Mouse (Mus musculus) liver, embryonic 12.5 days (tissue): ENCODE data around the gene Olfr1393. TPM values are rescaled to one million over a fixed set of nuclear protein-coding genes. Genes with fewer than 3 reads are reported as not detected.

ENCODE experiments used
- ATAC-seq: fragments of 200-750 bp; cut with Nextera tagmentation; 2 replicates; pipeline ENCODE4 v1.8.0; 2017; ENCODE audit warnings: moderate number of reproducible peaks, mild to moderate bottlenecking, moderate library complexity
- H3K27ac ChIP-seq: fragments of 300-500 bp; sonication (generic); 2 replicates; pipeline ENCODE4 v1.5.1; 2016; ENCODE audit warnings: mild to moderate bottlenecking
- H3K27me3 ChIP-seq: fragments of 300-500 bp; sonication (generic); replicated peaks from 2 replicates; pipeline ENCODE4 v1.6.1; 2016; ENCODE audit warnings: mild to moderate bottlenecking, moderate library complexity
- H3K36me3 ChIP-seq: fragments of 300-500 bp; sonication (generic); 2 replicates; pipeline ENCODE4 v1.6.1; 2016; ENCODE audit warnings: mild to moderate bottlenecking, moderate library complexity
- H3K4me1 ChIP-seq: fragments of 300-500 bp; sonication (generic); 2 replicates; pipeline ENCODE4 v1.6.1; 2016
- H3K4me2 ChIP-seq: fragments of 300-500 bp; sonication (generic); 2 replicates; pipeline ENCODE4 v1.6.1; 2016; ENCODE audit warnings: mild to moderate bottlenecking, moderate library complexity
- H3K4me3 ChIP-seq: fragments of 300-500 bp; sonication (generic); 2 replicates; pipeline ENCODE4 v1.5.1; 2016; ENCODE audit warnings: mild to moderate bottlenecking, moderate library complexity
- H3K9ac ChIP-seq: fragments of 300-500 bp; sonication (generic); 2 replicates; pipeline ENCODE4 v1.6.1; 2016; ENCODE audit warnings: mild to moderate bottlenecking, moderate library complexity
- H3K9me3 ChIP-seq: fragments of 300-500 bp; sonication (generic); replicated peaks from 2 replicates; pipeline ENCODE4 v1.6.1; 2016; ENCODE audit warnings: mild to moderate bottlenecking, moderate library complexity
- WGBS: fragments of 180-500 bp; shearing (Covaris S2); methylation state at CpG from one replicate; pipeline ENCODE4 v1.1.7; 2016; ENCODE audit not compliant: insufficient replicate concordance; 5-methylcytosine and 5-hydroxymethylcytosine counted together
- polyA plus RNA-seq: library from polyadenylated mRNA; unstranded; fragments of >200 nt; fragmentation: Nextera tagmentation; extraction: Ambion mirVana; gene quantifications from 2 replicates; pipeline ENCODE4 v1.2.1, GENCODE M21; 2016

The Olfr1393 gene
- 0.05 and 0.10 TPM in 2 replicates for polyA plus RNA-seq

GRCm38 (mm10) chr11:49278222-49278621 lies at the start of gene Olfr1393:
TSS of gene Olfr1393 (plus strand) at chr11:49278304.
- WGBS: 45% methylated on average over 3 of the region's 3 CpGs
- H3K36me3 ChIP-seq: no peaks in the 10 kb centered on the region
- no peak within 1 kb of the TSS for H3K27ac ChIP-seq
- H3K4me1 ChIP-seq: no peaks in the 10 kb centered on the region
- H3K4me3 ChIP-seq: no peak within 1 kb of the TSS
- no peak within 1 kb of the TSS for H3K9ac ChIP-seq
- no peak for ATAC-seq
- H3K4me2 ChIP-seq: no peak within 1 kb of the TSS
- no peaks in the 10 kb centered on the region for H3K9me3 ChIP-seq
- no peaks in the 10 kb centered on the region for H3K27me3 ChIP-seq

- Histone ChIP-seq H3K27ac (no peak overlapping the region), H3K4me2 (no peak overlapping the region), H3K9ac (no peak overlapping the region), H3K9me3 (no peaks in the 10 kb centered on the region), H3K4me3 (no peak overlapping the region), H3K4me1 (no peaks in the 10 kb centered on the region), H3K36me3 (no peaks in the 10 kb centered on the region), H3K27me3 (no peaks in the 10 kb centered on the region)
- no peak for ATAC-seq
- 73% methylated on average over 3 of the region's 3 CpGs for WGBS
Measured at GRCm38 (mm10) chr11:49232781-49233180, 45.3 kb upstream of the Olfr1393 start.

- Histone ChIP-seq H3K9me3 (no peaks in the 10 kb centered on the region), H3K9ac (no peak overlapping the region), H3K4me2 (no peak overlapping the region), H3K4me1 (peaks cover 6% of the 10 kb centered on the region; the same call in 1 of the 2 replicates), H3K4me3 (no peak overlapping the region), H3K36me3 (no peaks in the 10 kb centered on the region), H3K27me3 (no peaks in the 10 kb centered on the region), H3K27ac (no peak overlapping the region)
- ATAC-seq: no peak
- WGBS: 55% methylated on average over 3 of the region's 3 CpGs
Measured at GRCm38 (mm10) chr11:49235459-49236207, 42.5 kb upstream of the Olfr1393 start.

GRCm38 (mm10) chr11:49236891-49237290 lies 41.2 kb upstream of the Olfr1393 start:
- ATAC-seq: no peak
- Histone ChIP-seq H3K4me2 (no peak overlapping the region), H3K27me3 (no peaks in the 10 kb centered on the region), H3K27ac (no peak overlapping the region), H3K9me3 (no peaks in the 10 kb centered on the region), H3K36me3 (no peaks in the 10 kb centered on the region), H3K4me1 (peaks cover 10% of the 10 kb centered on the region; the same call in 1 of the 2 replicates), H3K9ac (no peak overlapping the region), H3K4me3 (no peak overlapping the region)
- 71% methylated on average over 1 of the region's 1 CpGs for WGBS

- H3K4me3 ChIP-seq: no peak overlapping the region
- no peaks in the 10 kb centered on the region for H3K36me3 ChIP-seq
- no peak overlapping the region for H3K9ac ChIP-seq
- no peak for ATAC-seq
- H3K27ac ChIP-seq: no peak overlapping the region
- H3K27me3 ChIP-seq: no peaks in the 10 kb centered on the region
- peaks cover 13% of the 10 kb centered on the region for H3K4me1 ChIP-seq
- 39% methylated on average over 2 of the region's 2 CpGs for WGBS
- no peak overlapping the region for H3K4me2 ChIP-seq
- H3K9me3 ChIP-seq: no peaks in the 10 kb centered on the region
Measured at GRCm38 (mm10) chr11:49237532-49237931, 40.6 kb upstream of the Olfr1393 start.

- no peak overlapping the region for H3K4me2 ChIP-seq
- 67% methylated on average over 1 of the region's 1 CpGs for WGBS
Measured at GRCm38 (mm10) chr11:49240310-49240709, 37.8 kb upstream of the Olfr1393 start.

GRCm38 (mm10) chr11:49240874-49241273 lies 37.2 kb upstream of the Olfr1393 start:
- Histone ChIP-seq H3K4me2 (no peak overlapping the region), H3K27me3 (no peaks in the 10 kb centered on the region), H3K4me1 (peaks cover 39% of the 10 kb centered on the region), H3K36me3 (no peaks in the 10 kb centered on the region), H3K4me3 (no peak overlapping the region), H3K27ac (no peak overlapping the region), H3K9ac (no peak overlapping the region), H3K9me3 (no peaks in the 10 kb centered on the region)
- 52% methylated on average over 4 of the region's 4 CpGs for WGBS
- ATAC-seq: no peak

More at GRCm38 (mm10) chr11:49240310-49240709, 37.8 kb upstream of the Olfr1393 start:
- ATAC-seq: no peak
- no peaks in the 10 kb centered on the region for H3K9me3 ChIP-seq
- peaks cover 33% of the 10 kb centered on the region for H3K4me1 ChIP-seq
- H3K9ac ChIP-seq: no peak overlapping the region
- no peaks in the 10 kb centered on the region for H3K36me3 ChIP-seq
- H3K27ac ChIP-seq: no peak overlapping the region
- H3K27me3 ChIP-seq: no peaks in the 10 kb centered on the region
- no peak overlapping the region for H3K4me3 ChIP-seq

DNA sequence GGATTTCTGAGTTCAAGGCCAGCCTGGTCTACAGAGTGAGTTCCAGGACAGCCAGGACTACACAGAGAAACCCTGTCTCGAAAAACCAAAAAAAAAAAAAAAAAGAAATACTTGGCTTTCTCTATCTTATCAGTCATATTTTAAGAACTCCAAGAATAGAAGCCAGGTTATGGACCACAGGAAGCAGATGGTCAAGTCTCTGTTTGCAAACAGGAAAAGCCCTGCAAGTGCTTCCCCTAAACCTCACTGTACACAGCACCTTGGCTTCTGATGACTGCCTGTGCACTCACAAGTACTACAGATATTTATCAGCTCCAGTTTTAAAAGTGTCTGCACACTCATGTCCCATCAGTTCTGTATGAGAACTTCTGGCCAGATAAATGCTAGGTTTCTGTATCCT lies 36.6 kb upstream of the Olfr1393 start:
- H3K9ac ChIP-seq: no peak overlapping the region
- H3K27me3 ChIP-seq: no peaks in the 10 kb centered on the region
- WGBS: 12% methylated on average over 1 of the region's 1 CpGs
- no peaks in the 10 kb centered on the region for H3K9me3 ChIP-seq
- H3K4me3 ChIP-seq: no peak overlapping the region
- peaks cover 45% of the 10 kb centered on the region for H3K4me1 ChIP-seq
- H3K27ac ChIP-seq: no peak overlapping the region
- no peak for ATAC-seq
- no peaks in the 10 kb centered on the region for H3K36me3 ChIP-seq
- no peak overlapping the region for H3K4me2 ChIP-seq

DNA sequence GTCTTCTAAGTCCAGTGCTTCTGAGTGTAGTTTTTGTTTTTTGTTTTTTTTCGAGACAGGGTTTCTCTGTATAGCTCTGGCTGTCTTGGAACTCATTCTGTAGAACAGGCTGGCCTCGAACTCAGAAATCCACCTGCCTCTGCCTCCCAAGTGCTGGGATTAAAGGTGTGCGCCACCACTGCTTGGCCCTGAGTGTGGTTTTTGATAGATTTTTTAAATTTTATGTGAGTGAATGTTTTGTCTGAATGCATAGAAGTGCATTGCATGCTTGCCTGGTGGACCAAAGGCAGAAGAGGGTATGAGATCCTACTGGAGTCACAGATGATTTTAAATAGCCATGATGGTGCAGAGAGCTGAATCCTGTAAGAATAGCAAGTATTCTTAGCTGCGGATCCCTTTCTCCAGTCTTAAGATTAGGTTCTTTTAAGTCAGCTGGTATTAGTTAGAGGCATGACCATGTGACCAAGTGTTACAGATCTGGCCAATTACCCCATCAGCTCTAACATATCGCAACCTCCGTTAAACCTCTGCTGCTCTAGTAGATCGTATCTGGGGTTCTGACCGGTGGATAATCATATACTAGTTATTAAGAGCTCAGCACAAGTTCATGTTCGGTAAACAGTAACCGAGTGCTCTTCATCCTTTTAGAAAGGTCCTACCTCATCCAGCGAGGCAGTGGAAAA lies 35.0 kb upstream of the Olfr1393 start:
- Histone ChIP-seq H3K4me1 (peaks cover 61% of the 10 kb centered on the region), H3K9me3 (no peaks in the 10 kb centered on the region), H3K9ac (peak overlapping the region; percentile 73), H3K36me3 (no peaks in the 10 kb centered on the region), H3K4me3 (peak overlapping the region; percentile 71), H3K27me3 (no peaks in the 10 kb centered on the region), H3K27ac (peak overlapping the region; percentile 95), H3K4me2 (peak overlapping the region; percentile 91)
- no peak for ATAC-seq
- WGBS: 23% methylated on average over 11 of the region's 11 CpGs

DNA sequence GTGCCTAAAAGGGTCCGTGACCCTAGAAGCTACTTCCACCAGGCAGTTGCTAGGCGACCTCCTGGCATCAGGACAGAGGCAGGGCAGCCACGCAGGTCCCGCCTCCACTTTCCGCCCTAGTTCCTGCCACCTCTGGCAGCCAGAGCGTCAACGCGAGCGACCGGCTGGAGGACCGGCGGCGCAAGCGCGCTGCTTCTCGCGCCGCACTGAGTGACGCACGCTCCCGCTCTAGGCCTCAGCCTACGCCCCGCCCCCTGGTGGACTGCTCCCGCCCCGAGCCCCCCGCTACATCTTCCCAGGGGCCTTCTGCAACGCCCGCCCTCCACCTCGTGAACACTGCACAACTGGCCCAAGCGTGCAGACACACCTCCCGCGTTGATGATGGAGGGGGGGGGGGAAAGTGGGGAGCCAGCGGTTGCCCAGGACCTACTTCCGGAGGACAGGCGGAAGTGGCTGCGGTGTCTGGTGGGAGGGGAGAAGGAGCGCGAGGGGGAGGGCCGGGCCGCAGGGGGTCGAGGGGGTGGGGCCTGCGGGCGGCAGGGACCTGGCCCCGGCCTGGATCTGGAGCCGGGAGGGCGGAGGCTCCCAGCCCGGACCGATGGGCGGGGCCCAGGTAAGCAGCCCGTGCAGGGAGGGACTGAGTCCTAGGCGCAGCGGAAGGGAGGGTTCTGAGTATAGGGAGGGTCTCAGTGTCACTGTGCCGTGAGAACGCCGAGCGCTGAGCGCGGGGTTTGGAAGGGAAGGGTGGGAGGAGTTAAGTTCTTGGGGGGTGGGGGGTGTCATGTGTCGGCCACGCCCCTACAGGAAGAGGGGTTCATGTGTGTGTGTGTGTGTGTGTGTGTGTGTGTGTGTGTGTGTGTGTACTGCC lies 34.1 kb upstream of the Olfr1393 start, which contains the start of gene Mgat1:
Mgat1 (plus strand) TSS at position 465 of the 868 bp plus-strand sequence.
- H3K27me3 ChIP-seq: no peaks in the 10 kb centered on the region
- peaks cover 70% of the 10 kb centered on the region for H3K4me1 ChIP-seq
- WGBS: under 1% methylated on average over 60 of the region's 60 CpGs
- H3K4me3 ChIP-seq: peak within 1 kb of the TSS; percentile 71
- H3K9ac ChIP-seq: peak within 1 kb of the TSS; percentile 73
- ATAC-seq: peak; percentile 89
- no peaks in the 10 kb centered on the region for H3K9me3 ChIP-seq
- peak within 1 kb of the TSS; percentile 95 for H3K27ac ChIP-seq
- peak within 1 kb of the TSS; percentile 91 for H3K4me2 ChIP-seq
- H3K36me3 ChIP-seq: no peaks in the 10 kb centered on the region

DNA sequence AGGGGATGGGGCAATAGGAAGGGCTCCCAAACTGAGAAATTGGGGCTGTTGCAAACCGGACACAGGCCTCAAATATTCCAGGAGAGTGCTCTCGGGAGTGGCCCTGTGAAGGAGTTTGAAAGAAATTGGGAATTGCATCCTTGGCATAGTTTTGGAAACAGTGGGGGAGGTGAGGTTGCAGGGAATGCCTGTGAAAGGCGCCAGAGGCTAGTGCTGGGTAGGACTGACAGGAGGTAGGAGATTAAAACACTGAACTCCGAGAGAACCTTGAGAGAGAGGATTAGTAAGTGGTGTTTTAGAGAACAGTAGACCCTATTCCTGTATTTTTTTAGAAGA lies 33.5 kb upstream of the Olfr1393 start:
- no peaks in the 10 kb centered on the region for H3K27me3 ChIP-seq
- peak overlapping the region; percentile 71 for H3K4me3 ChIP-seq
- no peak for ATAC-seq
- peak overlapping the region; percentile 95 for H3K27ac ChIP-seq
- H3K4me2 ChIP-seq: peak overlapping the region; percentile 91
- no peaks in the 10 kb centered on the region for H3K36me3 ChIP-seq
- H3K9ac ChIP-seq: peak overlapping the region; percentile 73
- peaks cover 74% of the 10 kb centered on the region for H3K4me1 ChIP-seq
- 4% methylated on average over 4 of the region's 4 CpGs for WGBS
- no peaks in the 10 kb centered on the region for H3K9me3 ChIP-seq
